Mouse (Mus musculus) left cerebral cortex, adult 2 months (tissue): ENCODE results near the gene Frg2f1. TPM values are rescaled to one million over a fixed set of nuclear protein-coding genes. Genes with fewer than 3 reads are reported as not detected.

ENCODE experiments used
- DNase-seq, 2 experiments: peaks; one replicate each; pipeline ENCODE4 v3.0.0; 2021 to 2022; ENCODE audit warnings: low spot score in 2 of 2, mixed read lengths in 1 of 2; ENCODE audit errors: extremely low spot score in 1 of 2
- H3K27ac ChIP-seq: fragments of 200-600 bp; 2 replicates; pipeline ENCODE4 v1.8.1; 2022
- H3K4me3 ChIP-seq: fragments of 200-600 bp; 2 replicates; pipeline ENCODE4 v1.8.1; 2022
- CTCF ChIP-seq: fragments of 200-600 bp; IDR thresholded peaks from 2 replicates; pipeline ENCODE4 v1.8.1; 2022; ENCODE audit warnings: antibody characterized with exemption, mild to moderate bottlenecking, moderate library complexity
- intact Hi-C: fragments of 180-260 bp; cut with DNase I; formaldehyde crosslinking; loops from one replicate; pipeline ENCODE4 v1.15.1; 2025
- total RNA-seq, 2 experiments: library from RNA; stranded (reverse); gene quantifications; 2 replicates each; pipeline ENCODE4 v1.2.3; 2021

Frg2f1 gene
- total RNA-seq, 2 experiments from 2014 or later, result 21.4 to 22.5 TPM

DNA sequence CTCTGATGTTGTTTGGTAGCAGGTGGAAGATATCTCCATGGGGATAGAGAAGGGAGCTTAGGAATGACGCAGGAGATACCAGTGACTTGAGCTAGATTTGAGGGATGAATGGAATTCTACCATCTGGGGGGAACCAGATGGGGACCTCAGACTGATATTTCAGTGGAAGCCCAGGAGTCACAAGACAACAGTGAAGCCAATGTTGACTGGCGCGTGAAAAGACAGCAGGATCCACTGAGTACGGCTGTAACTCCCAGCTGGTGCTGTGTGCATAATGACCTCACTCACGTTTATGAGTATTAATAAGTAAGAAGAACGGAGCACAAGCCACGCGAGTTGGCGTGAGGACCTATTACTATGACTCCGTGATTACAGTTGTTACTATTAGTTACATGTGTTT, 49.7 kb downstream of the Frg2f1 start:
- intact Hi-C loops, result no loop called here
- no peak for TF ChIP-seq CTCF
- DNase-seq, result no peak
- no peak overlapping the region for H3K27ac ChIP-seq
- no peak overlapping the region for H3K4me3 ChIP-seq

DNA sequence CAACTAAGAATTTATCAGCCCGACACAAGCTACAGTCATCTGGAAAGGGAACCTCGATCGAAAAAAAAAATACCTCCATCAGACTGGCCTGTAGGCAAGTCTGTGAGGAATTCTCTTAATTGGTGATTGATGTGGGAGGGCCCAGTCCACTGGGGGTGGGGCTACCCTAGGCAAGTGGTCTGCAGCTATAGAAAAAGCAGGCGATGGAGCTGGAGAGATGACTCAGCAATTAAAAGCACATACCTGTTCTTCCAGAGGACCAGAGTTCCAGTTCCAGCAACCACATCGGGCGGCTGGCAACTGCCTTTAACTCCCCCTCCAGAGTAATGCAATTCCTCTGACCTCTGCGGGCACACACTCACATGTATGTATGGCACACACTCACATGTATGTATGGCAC, 54.4 kb downstream of the Frg2f1 start:
- no peak for TF ChIP-seq CTCF
- no peak overlapping the region for H3K27ac ChIP-seq
- H3K4me3 ChIP-seq, result no peak overlapping the region
- intact Hi-C loops, result no loop called here
- no peak for DNase-seq

DNA sequence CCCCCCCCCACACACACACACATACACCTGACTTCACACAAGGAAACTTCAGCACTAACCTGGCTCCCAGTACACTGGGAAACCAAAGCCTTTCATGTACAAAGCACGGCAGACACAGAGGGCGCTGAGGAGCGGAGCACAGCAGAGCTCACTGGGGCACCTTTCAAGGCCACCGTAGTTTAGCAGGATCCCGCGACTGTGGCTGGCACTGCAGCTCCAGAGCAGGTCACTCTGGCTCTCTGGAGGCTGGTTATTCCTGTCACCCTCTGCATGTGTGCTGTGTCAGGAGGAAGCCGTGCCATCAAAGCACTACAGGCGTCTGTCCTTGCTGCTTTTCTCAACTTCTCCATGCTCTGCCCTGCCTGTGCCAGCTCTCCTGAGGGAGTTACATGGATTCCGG, 56.3 kb downstream of the Frg2f1 start:
- Histone ChIP-seq H3K4me3 (no peak overlapping the region), H3K27ac (no peak overlapping the region)
- intact Hi-C loops, result no loop called here
- DNase-seq, result no peak
- TF ChIP-seq CTCF, result no peak; the same call in 1 of the 2 replicates

Other genes starting within 250 kb of the Frg2f1 start
- 100 to 1,000 TPM; 191 to 223 TPM for gene Ybx1, start 244.9 kb downstream of the Frg2f1 start, total RNA-seq
- gene Ppih, start 219.0 kb downstream of the Frg2f1 start, total RNA-seq, result 10 to 100 TPM; 14.1 to 20.8 TPM
- 10 to 100 TPM; 19.6 to 20.8 TPM for gene Ccdc30, start 124.0 kb downstream of the Frg2f1 start, total RNA-seq
- gene Ppcs, start 117.1 kb downstream of the Frg2f1 start, total RNA-seq, result 1 to 10 TPM; 5.7 to 7.0 TPM
- gene Zmynd12, start 116.7 kb downstream of the Frg2f1 start, total RNA-seq, result under 1 TPM; 0.30 to 0.36 TPM
- gene Rimkla, start 46.9 kb downstream of the Frg2f1 start, total RNA-seq, result 1 to 10 TPM; 6.2 to 9.3 TPM
- gene Foxj3, start 2.5 kb downstream of the Frg2f1 start, total RNA-seq, result 10 to 100 TPM; 69.6 to 72.2 TPM
- not detected for gene Guca2a, start 98.2 kb upstream of the Frg2f1 start, total RNA-seq
- not detected for gene Guca2b, start 119.4 kb upstream of the Frg2f1 start, total RNA-seq
- gene Hivep3, start 194.3 kb upstream of the Frg2f1 start, total RNA-seq, result 10 to 100 TPM; 65.8 to 87.4 TPM